Comparison of ENCODE assay signal across 10 mouse cellular contexts in genomic region chr2:9882926-9883802, GRCm38 (mm10). TPM values are rescaled to one million over a fixed set of nuclear protein-coding genes. Genes with fewer than 3 reads are reported as not detected.
A peak's percentile ranks its signal among the peaks of the same experiment; 100 is the strongest.
DNase-seq lines count a peak whose midpoint lies in the region; ATAC-seq and TF ChIP-seq lines count a peak whose summit lies in the region.
"Had no signal": no experiment of that assay in that cellular context is flagged by ENCODE, and none has a peak within 500 bp of the region (broad histone marks: within the 10 kb centered on the region; RNA-seq: fewer than 3 reads in every experiment).

No protein-coding gene starts in this region.

- under 1% methylated on average over 43 of the region's 43 CpGs for WGBS in heart, embryonic 16.5 days
- 2% methylated on average over 43 of the region's 43 CpGs for WGBS in liver, embryonic 13.5 days (ENCODE audit: insufficient replicate concordance)
- WGBS in stomach, postnatal 0 days: 4% methylated on average over 43 of the region's 43 CpGs

- peak overlapping the region; percentile 61 for H3K4me2 ChIP-seq in heart, embryonic 16.5 days (ENCODE audit: low read depth, low read length)
- peak overlapping the region; percentile 57 for H3K4me2 ChIP-seq in liver, embryonic 13.5 days
- H3K4me2 ChIP-seq in stomach, postnatal 0 days (replicated peaks; ENCODE audit: low read depth): peak overlapping the region; percentile 52

- H3K27ac ChIP-seq in heart, embryonic 16.5 days (ENCODE audit: low read length): no peak overlapping the region
- no peak overlapping the region for H3K27ac ChIP-seq in liver, embryonic 13.5 days
- no peak overlapping the region for H3K27ac ChIP-seq in stomach, postnatal 0 days (replicated peaks)

- no peaks in the 10 kb centered on the region for H3K36me3 ChIP-seq in heart, embryonic 16.5 days (ENCODE audit: control insufficient read depth, insufficient read depth)
- no peaks in the 10 kb centered on the region for H3K36me3 ChIP-seq in liver, embryonic 13.5 days
- H3K36me3 ChIP-seq in stomach, postnatal 0 days (ENCODE audit: control insufficient read depth, insufficient read depth, low read length): no peaks in the 10 kb centered on the region

- peaks cover 62% of the 10 kb centered on the region for H3K27me3 ChIP-seq in heart, embryonic 16.5 days (ENCODE audit: control insufficient read depth, insufficient read depth, low read length)
- H3K27me3 ChIP-seq in liver, embryonic 13.5 days: peaks cover 100% of the 10 kb centered on the region
- peaks cover 24% of the 10 kb centered on the region for H3K27me3 ChIP-seq in stomach, postnatal 0 days (ENCODE audit: control insufficient read depth, insufficient read depth, low read length)

- H3K4me1 ChIP-seq in heart, embryonic 16.5 days (ENCODE audit: control insufficient read depth, insufficient read depth, low read length): peaks cover 15% of the 10 kb centered on the region
- H3K4me1 ChIP-seq in liver, embryonic 13.5 days (replicated peaks): peaks cover 21% of the 10 kb centered on the region
- peaks cover 2% of the 10 kb centered on the region; the same call in 1 of the 2 replicates for H3K4me1 ChIP-seq in stomach, postnatal 0 days (replicated peaks; ENCODE audit: control insufficient read depth, insufficient read depth)

- ATAC-seq in heart, embryonic 16.5 days (replicated peaks; ENCODE audit: extremely low read depth, insufficient read depth, low FRiP score): no peak
- no peak for ATAC-seq in liver, embryonic 13.5 days (ENCODE audit: low read depth)
- no peak for ATAC-seq in stomach, postnatal 0 days (ENCODE audit: low FRiP score, low TSS enrichment)

- no peak for TF ChIP-seq CTCF in stomach, postnatal 0 days (IDR thresholded peaks at IDR 0.05; ENCODE audit: low read depth)

- intact Hi-C loops in left cerebral cortex, postnatal 10 days (cut with DNase I): loop anchor here (5.0 kb wide), 2 partner anchors 1126 to 1206 kb away; no protein-coding TSS in a partner anchor

- peak; percentile 90 for DNase-seq in heart, adult 11 months
- no peak for DNase-seq in heart, adult 8-10 months (ENCODE audit: low spot score)
- DNase-seq in ZHBTc4 (ENCODE audit: low read depth, low spot score): peak; percentile 66
- no peak for DNase-seq in liver, embryonic 13.5 days
- DNase-seq in stomach, postnatal 0 days (ENCODE audit: low spot score): peak; percentile 36
- DNase-seq in layer of hippocampus, postnatal 25 days (ENCODE audit: extremely low spot score in 1 of 2, low spot score in 1 of 2): no peak
- no peak for DNase-seq in left cerebral cortex, postnatal 10 days (ENCODE audit: extremely low spot score in 1 of 2, low spot score in 2 of 2)

- H3K4me3 ChIP-seq in heart, embryonic 16.5 days (ENCODE audit: low read length): peak overlapping the region; percentile 42
- H3K4me3 ChIP-seq in liver, embryonic 13.5 days (replicated peaks): peak overlapping the region; percentile 36
- H3K4me3 ChIP-seq in stomach, postnatal 0 days (ENCODE audit: low read depth, low read length): peak overlapping the region; percentile 27

- H3K9ac ChIP-seq in heart, embryonic 16.5 days (ENCODE audit: low read length): no peak overlapping the region
- no peak overlapping the region for H3K9ac ChIP-seq in liver, embryonic 13.5 days
- peak overlapping the region; percentile 18; the same call in 1 of the 2 replicates for H3K9ac ChIP-seq in stomach, postnatal 0 days (ENCODE audit: low read length)

- H3K9me3 ChIP-seq in heart, embryonic 16.5 days (replicated peaks; ENCODE audit: control insufficient read depth, low read length): no peaks in the 10 kb centered on the region
- no peaks in the 10 kb centered on the region for H3K9me3 ChIP-seq in liver, embryonic 13.5 days (replicated peaks)
- H3K9me3 ChIP-seq in stomach, postnatal 0 days (ENCODE audit: control insufficient read depth, low read length): no peaks in the 10 kb centered on the region

- no peak for TF ChIP-seq EP300 in stomach, postnatal 0 days (optimal IDR thresholded peaks at IDR 0.05)

RNA-seq across cellular contexts. Expression of gene 4930412O13Rik, which starts 2.1 kb away (rescaled TPM):
- not detected for total RNA-seq in heart, adult 8-10 months (2022)
- not detected in 2 replicates for polyA plus RNA-seq in heart, embryonic 16.5 days (2015; fragmentation: Nextera tagmentation; extraction: Ambion mirVana)
- polyA plus RNA-seq in liver, embryonic 13.5 days (2015; fragmentation: Nextera tagmentation; extraction: Ambion mirVana): not detected in 2 replicates
- not detected in 2 replicates for polyA plus RNA-seq in stomach, postnatal 0 days (2015; fragmentation: Nextera tagmentation; extraction: Ambion mirVana)
- total RNA-seq in layer of hippocampus, postnatal 25 days (2021): not detected
- total RNA-seq in left cerebral cortex, postnatal 10 days (2021): not detected
- total RNA-seq: heart, postnatal 36 days; MEL had no signal

RNA-seq across cellular contexts. Expression of gene 9230102O04Rik, which starts 6.2 kb away (rescaled TPM):
- not detected for total RNA-seq in heart, adult 8-10 months (2022)
- polyA plus RNA-seq in heart, embryonic 16.5 days (2015; fragmentation: Nextera tagmentation; extraction: Ambion mirVana): not detected in 2 replicates
- polyA plus RNA-seq in liver, embryonic 13.5 days (2015; fragmentation: Nextera tagmentation; extraction: Ambion mirVana): not detected in 2 replicates
- not detected in 2 replicates for polyA plus RNA-seq in stomach, postnatal 0 days (2015; fragmentation: Nextera tagmentation; extraction: Ambion mirVana)
- total RNA-seq in layer of hippocampus, postnatal 25 days (2021): not detected
- total RNA-seq in left cerebral cortex, postnatal 10 days (2021): not detected
- total RNA-seq: heart, postnatal 36 days had no signal

RNA-seq across cellular contexts. Expression of gene Gata3, which starts 6.7 kb away (rescaled TPM):
- 1 to 10 TPM; 1.2 to 1.7 (median 1.3) TPM for total RNA-seq in heart, adult 8-10 months (2022)
- polyA plus RNA-seq in heart, embryonic 16.5 days (2015; fragmentation: Nextera tagmentation; extraction: Ambion mirVana): 5.4 and 11.9 TPM in 2 replicates
- 1.5 TPM in 2 replicates for polyA plus RNA-seq in liver, embryonic 13.5 days (2015; fragmentation: Nextera tagmentation; extraction: Ambion mirVana)
- polyA plus RNA-seq in stomach, postnatal 0 days (2015; fragmentation: Nextera tagmentation; extraction: Ambion mirVana): 7.5 and 8.9 TPM in 2 replicates
- total RNA-seq in layer of hippocampus, postnatal 25 days (2021): not detected
- total RNA-seq in left cerebral cortex, postnatal 10 days (2021): under 1 TPM; 0.11 to 0.49 TPM

Comparison
In these comparisons a context has a peak if more than half of its experiments do, and no peak if none do; other contexts are left out.
1. DNase-seq: peak in heart, adult 11 months (single experiment), ZHBTc4 (single experiment) and stomach, postnatal 0 days (single experiment); none in heart, adult 8-10 months (single experiment), liver, embryonic 13.5 days (single experiment), layer of hippocampus, postnatal 25 days (0 of 2) and left cerebral cortex, postnatal 10 days (0 of 2).
2. Peak in every context shown above with its lines, with median percentiles within 50 percentile points of each other: H3K4me2 ChIP-seq and H3K4me3 ChIP-seq.